Mouse (Mus musculus) midbrain, embryonic 13.5 days (tissue): ENCODE data around the gene Ppp1r12b. TPM values are rescaled to one million over a fixed set of nuclear protein-coding genes. Genes with fewer than 3 reads are reported as not detected.

Experiments used
- ATAC-seq: fragments of 200-750 bp; cut with Nextera tagmentation; 2 replicates; pipeline ENCODE4 v1.8.0; 2017; ENCODE audit warnings: mild to moderate bottlenecking, moderate TSS enrichment, moderate library complexity
- H3K27ac ChIP-seq: fragments of 300-500 bp; sonication (generic); 2 replicates; pipeline ENCODE4 v1.5.1; 2015; ENCODE audit warnings: inconsistent platforms, mild to moderate bottlenecking, moderate library complexity
- H3K27me3 ChIP-seq: fragments of 300-500 bp; sonication (generic); 2 replicates; pipeline ENCODE4 v1.6.1; 2015; ENCODE audit warnings: mild to moderate bottlenecking, inconsistent platforms
- H3K36me3 ChIP-seq: fragments of 300-500 bp; sonication (generic); 2 replicates; pipeline ENCODE4 v1.6.1; 2015; ENCODE audit warnings: mild to moderate bottlenecking, inconsistent platforms
- H3K4me1 ChIP-seq: fragments of 300-500 bp; sonication (generic); replicated peaks from 2 replicates; pipeline ENCODE4 v1.6.1; 2015; ENCODE audit warnings: inconsistent platforms
- H3K4me2 ChIP-seq: fragments of 300-500 bp; sonication (generic); replicated peaks from 2 replicates; pipeline ENCODE4 v1.6.1; 2015; ENCODE audit warnings: moderate library complexity, mild to moderate bottlenecking, inconsistent platforms
- H3K4me3 ChIP-seq: fragments of 300-500 bp; sonication (generic); replicated peaks from 2 replicates; pipeline ENCODE4 v1.5.1; 2015; ENCODE audit warnings: mild to moderate bottlenecking, inconsistent platforms
- H3K9ac ChIP-seq: fragments of 300-500 bp; sonication (generic); replicated peaks from 2 replicates; pipeline ENCODE4 v1.6.1; 2015; ENCODE audit warnings: mild to moderate bottlenecking, inconsistent platforms
- H3K9me3 ChIP-seq: fragments of 300-500 bp; sonication (generic); 2 replicates; pipeline ENCODE4 v1.6.1; 2016; ENCODE audit warnings: mild to moderate bottlenecking, inconsistent platforms
- WGBS: fragments of 180-500 bp; shearing (Covaris S2); methylation state at CpG from one replicate; pipeline ENCODE4 v1.1.7; 2015; 5-methylcytosine and 5-hydroxymethylcytosine counted together
- polyA plus RNA-seq: library from polyadenylated mRNA; unstranded; fragments of >200 nt; fragmentation: Nextera tagmentation; extraction: Ambion mirVana; gene quantifications from 2 replicates; pipeline ENCODE4 v1.2.1, GENCODE M21; 2015

The Ppp1r12b gene
- polyA plus RNA-seq, 1 experiment from 2014 or later = 13.3 TPM

DNA sequence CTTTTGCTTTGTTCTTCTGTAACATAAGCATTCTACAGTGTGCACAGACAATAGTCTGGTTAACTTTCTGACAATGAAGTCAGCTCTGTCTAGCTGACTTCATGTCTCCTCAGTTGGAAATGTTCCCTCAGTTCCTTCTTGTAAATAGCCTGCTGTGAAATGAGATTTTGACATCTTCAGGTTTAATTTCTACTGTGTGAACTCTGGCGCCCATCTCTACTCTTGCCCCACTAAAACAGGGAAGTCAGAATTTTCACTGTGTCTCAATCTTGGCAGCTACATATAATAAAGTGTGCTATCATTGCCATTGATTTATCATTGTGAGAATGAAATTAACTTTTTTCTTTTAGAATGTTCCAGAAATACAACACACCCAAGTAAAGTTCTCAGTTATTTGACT lies 170.8 kb downstream of the Ppp1r12b start:
- no peaks in the 10 kb centered on the region for H3K36me3 ChIP-seq
- no peak overlapping the region for H3K4me2 ChIP-seq
- H3K27me3 ChIP-seq = no peaks in the 10 kb centered on the region
- H3K9me3 ChIP-seq = no peaks in the 10 kb centered on the region
- no peak overlapping the region for H3K9ac ChIP-seq
- ATAC-seq = no peak
- no peak overlapping the region for H3K4me3 ChIP-seq
- no peak overlapping the region for H3K27ac ChIP-seq
- H3K4me1 ChIP-seq = peaks cover 4% of the 10 kb centered on the region; the same call in 1 of the 2 replicates
- WGBS = 94% methylated on average over 1 of the region's 1 CpGs

GRCm38 (mm10) chr1:134784481-134784880 lies 171.3 kb downstream of the Ppp1r12b start:
- Histone ChIP-seq H3K27me3 (no peaks in the 10 kb centered on the region), H3K9ac (no peak overlapping the region), H3K4me3 (no peak overlapping the region), H3K36me3 (no peaks in the 10 kb centered on the region), H3K9me3 (no peaks in the 10 kb centered on the region), H3K4me1 (peaks cover 4% of the 10 kb centered on the region; the same call in 1 of the 2 replicates), H3K4me2 (no peak overlapping the region), H3K27ac (no peak overlapping the region)
- ATAC-seq = no peak
- WGBS = 86% methylated on average over 6 of the region's 6 CpGs

- H3K4me3 ChIP-seq = no peak overlapping the region
- no peak overlapping the region for H3K9ac ChIP-seq
- no peaks in the 10 kb centered on the region for H3K27me3 ChIP-seq
- H3K36me3 ChIP-seq = no peaks in the 10 kb centered on the region
- no peaks in the 10 kb centered on the region for H3K9me3 ChIP-seq
- 91% methylated on average over 4 of the region's 4 CpGs for WGBS
- no peak for ATAC-seq
- H3K4me2 ChIP-seq = no peak overlapping the region
- H3K4me1 ChIP-seq = peaks cover 4% of the 10 kb centered on the region; the same call in 1 of the 2 replicates
- H3K27ac ChIP-seq = no peak overlapping the region
Observed at GRCm38 (mm10) chr1:134783958-134784357, 171.8 kb downstream of the Ppp1r12b start.

GRCm38 (mm10) chr1:134782797-134783196 lies 172.9 kb downstream of the Ppp1r12b start:
- Histone ChIP-seq H3K27me3 (no peaks in the 10 kb centered on the region), H3K4me1 (peaks cover 5% of the 10 kb centered on the region), H3K36me3 (no peaks in the 10 kb centered on the region), H3K4me3 (no peak overlapping the region), H3K27ac (no peak overlapping the region), H3K9ac (no peak overlapping the region), H3K4me2 (no peak overlapping the region), H3K9me3 (no peaks in the 10 kb centered on the region)
- no peak for ATAC-seq
- WGBS = 85% methylated on average over 5 of the region's 5 CpGs

- peak overlapping the region; percentile 25; the same call in 1 of the 2 replicates for H3K27ac ChIP-seq
- H3K27me3 ChIP-seq = no peaks in the 10 kb centered on the region
- no peaks in the 10 kb centered on the region for H3K9me3 ChIP-seq
- H3K4me1 ChIP-seq = peaks cover 15% of the 10 kb centered on the region
- WGBS = 40% methylated on average over 13 of the region's 13 CpGs
- ATAC-seq = no peak
- no peak overlapping the region for H3K4me2 ChIP-seq
- H3K36me3 ChIP-seq = peaks cover 9% of the 10 kb centered on the region
- no peak overlapping the region for H3K9ac ChIP-seq
- no peak overlapping the region for H3K4me3 ChIP-seq
Observed at GRCm38 (mm10) chr1:134777936-134778548, 177.7 kb downstream of the Ppp1r12b start.

DNA sequence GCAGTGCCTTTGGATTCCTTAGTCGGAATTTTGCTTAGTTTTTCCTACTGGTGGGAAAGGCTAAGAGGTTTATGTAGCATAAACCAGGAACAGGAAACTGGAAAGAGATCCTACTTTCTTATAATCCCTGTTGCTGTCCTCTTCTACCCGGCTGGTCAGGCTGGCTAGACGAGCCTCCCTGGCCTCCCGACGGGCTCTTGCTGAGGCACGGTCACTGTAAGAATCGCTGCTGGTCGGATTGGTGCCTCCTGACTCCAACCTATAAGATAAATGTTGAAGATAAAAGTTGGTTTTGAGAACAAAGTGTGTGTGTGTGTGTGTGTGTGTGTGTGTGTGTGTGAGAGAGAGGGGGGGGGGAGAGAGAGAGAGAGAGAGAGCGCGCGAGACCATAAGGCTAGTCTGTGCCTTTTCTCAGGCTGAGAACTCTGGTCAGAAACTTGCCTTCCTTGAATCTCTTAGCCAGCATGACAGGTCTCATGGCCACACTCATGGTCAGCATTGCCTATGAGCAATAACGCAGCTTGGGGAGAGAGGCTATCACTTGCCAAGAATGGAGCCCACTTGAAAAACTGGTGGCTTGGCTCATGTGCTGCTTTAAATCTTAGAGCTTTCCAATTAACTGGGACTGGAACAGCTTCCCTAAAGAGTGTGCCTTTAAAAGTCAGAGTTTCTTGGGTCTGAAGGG lies 178.4 kb downstream of the Ppp1r12b start:
- H3K36me3 ChIP-seq = peaks cover 9% of the 10 kb centered on the region
- H3K4me3 ChIP-seq = no peak overlapping the region
- no peaks in the 10 kb centered on the region for H3K9me3 ChIP-seq
- no peak overlapping the region for H3K4me2 ChIP-seq
- no peaks in the 10 kb centered on the region for H3K27me3 ChIP-seq
- ATAC-seq = no peak
- WGBS = 87% methylated on average over 12 of the region's 12 CpGs
- H3K4me1 ChIP-seq = peaks cover 15% of the 10 kb centered on the region
- H3K9ac ChIP-seq = no peak overlapping the region
- H3K27ac ChIP-seq = no peak overlapping the region

GRCm38 (mm10) chr1:134775631-134776030 lies 180.1 kb downstream of the Ppp1r12b start:
- no peak overlapping the region for H3K4me2 ChIP-seq
- no peak for ATAC-seq

GRCm38 (mm10) chr1:134774728-134775287 lies 180.9 kb downstream of the Ppp1r12b start:
- Histone ChIP-seq H3K4me3 (no peak overlapping the region), H3K4me2 (no peak overlapping the region), H3K4me1 (peaks cover 15% of the 10 kb centered on the region), H3K9ac (no peak overlapping the region), H3K36me3 (peaks cover 20% of the 10 kb centered on the region), H3K9me3 (no peaks in the 10 kb centered on the region), H3K27me3 (no peaks in the 10 kb centered on the region), H3K27ac (no peak overlapping the region)
- no peak for ATAC-seq
- 50% methylated on average over 6 of the region's 6 CpGs for WGBS

More at GRCm38 (mm10) chr1:134775631-134776030, 180.1 kb downstream of the Ppp1r12b start:
- Histone ChIP-seq H3K36me3 (peaks cover 20% of the 10 kb centered on the region), H3K9me3 (no peaks in the 10 kb centered on the region), H3K27me3 (no peaks in the 10 kb centered on the region), H3K4me3 (no peak overlapping the region), H3K27ac (no peak overlapping the region), H3K9ac (no peak overlapping the region), H3K4me1 (peaks cover 15% of the 10 kb centered on the region)
- WGBS = 48% methylated on average over 3 of the region's 3 CpGs

- Histone ChIP-seq H3K9me3 (no peaks in the 10 kb centered on the region), H3K36me3 (peaks cover 20% of the 10 kb centered on the region), H3K4me2 (no peak overlapping the region), H3K27me3 (no peaks in the 10 kb centered on the region), H3K4me1 (peaks cover 15% of the 10 kb centered on the region), H3K4me3 (no peak overlapping the region), H3K27ac (no peak overlapping the region), H3K9ac (no peak overlapping the region)
- ATAC-seq = no peak
- WGBS = 25% methylated on average over 2 of the region's 2 CpGs
Observed at GRCm38 (mm10) chr1:134774247-134774646, 181.5 kb downstream of the Ppp1r12b start.

DNA sequence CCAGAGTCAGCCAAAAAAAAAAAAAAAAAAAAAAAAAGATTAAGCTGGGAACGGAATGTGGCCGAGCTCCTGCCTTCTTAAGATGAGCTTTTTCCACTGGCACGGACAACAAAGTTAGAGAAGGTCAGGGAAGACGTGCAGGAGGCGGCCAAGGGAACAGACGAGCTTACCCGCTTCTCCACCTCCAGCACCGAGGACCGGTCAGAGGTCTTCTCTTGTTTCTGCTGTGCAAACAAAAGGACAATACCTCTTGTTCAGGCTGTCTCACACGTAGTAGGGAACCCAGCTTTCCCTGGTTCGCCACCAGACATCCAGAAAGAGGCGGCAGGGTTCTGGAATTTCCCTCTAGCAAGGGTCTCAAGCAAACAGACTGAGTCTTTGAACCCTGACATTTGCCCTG lies 182.5 kb downstream of the Ppp1r12b start:
- H3K4me3 ChIP-seq = no peak overlapping the region
- 39% methylated on average over 12 of the region's 12 CpGs for WGBS
- H3K27ac ChIP-seq = no peak overlapping the region
- no peak overlapping the region for H3K9ac ChIP-seq
- H3K4me2 ChIP-seq = no peak overlapping the region
- H3K4me1 ChIP-seq = peaks cover 15% of the 10 kb centered on the region
- H3K27me3 ChIP-seq = no peaks in the 10 kb centered on the region
- H3K9me3 ChIP-seq = no peaks in the 10 kb centered on the region
- H3K36me3 ChIP-seq = peaks cover 27% of the 10 kb centered on the region
- ATAC-seq = no peak

- ATAC-seq = no peak
- Histone ChIP-seq H3K4me3 (no peak overlapping the region), H3K9me3 (no peaks in the 10 kb centered on the region), H3K4me2 (no peak overlapping the region), H3K27me3 (no peaks in the 10 kb centered on the region), H3K27ac (no peak overlapping the region), H3K9ac (no peak overlapping the region), H3K4me1 (peaks cover 10% of the 10 kb centered on the region), H3K36me3 (peaks cover 28% of the 10 kb centered on the region)
- 89% methylated on average over 3 of the region's 3 CpGs for WGBS
Observed at GRCm38 (mm10) chr1:134772821-134773220, 182.9 kb downstream of the Ppp1r12b start.

- H3K27ac ChIP-seq = no peak overlapping the region
- H3K4me1 ChIP-seq = peaks cover 10% of the 10 kb centered on the region
- no peak for ATAC-seq
- H3K27me3 ChIP-seq = no peaks in the 10 kb centered on the region
- no peak overlapping the region for H3K9ac ChIP-seq
- WGBS = 91% methylated on average over 7 of the region's 7 CpGs
- no peaks in the 10 kb centered on the region for H3K9me3 ChIP-seq
- peaks cover 30% of the 10 kb centered on the region for H3K36me3 ChIP-seq
- H3K4me3 ChIP-seq = no peak overlapping the region
- no peak overlapping the region for H3K4me2 ChIP-seq
Observed at GRCm38 (mm10) chr1:134771999-134772398, 183.7 kb downstream of the Ppp1r12b start.
